Mouse (Mus musculus): ENCODE results near the gene Clec2l.

GRCm38 (mm10) chr6:38696570-38696969 lies 33.7 kb downstream of the Clec2l start:
- no peak for TF ChIP-seq CTCF (IDR thresholded peaks at IDR 0.05; ENCODE audit: low read depth)
- no peak for TF ChIP-seq EP300 (IDR thresholded peaks at IDR 0.05; ENCODE audit: low read depth)
